Comparison of ENCODE assay signal across 8 mouse cellular contexts in the genomic region with DNA sequence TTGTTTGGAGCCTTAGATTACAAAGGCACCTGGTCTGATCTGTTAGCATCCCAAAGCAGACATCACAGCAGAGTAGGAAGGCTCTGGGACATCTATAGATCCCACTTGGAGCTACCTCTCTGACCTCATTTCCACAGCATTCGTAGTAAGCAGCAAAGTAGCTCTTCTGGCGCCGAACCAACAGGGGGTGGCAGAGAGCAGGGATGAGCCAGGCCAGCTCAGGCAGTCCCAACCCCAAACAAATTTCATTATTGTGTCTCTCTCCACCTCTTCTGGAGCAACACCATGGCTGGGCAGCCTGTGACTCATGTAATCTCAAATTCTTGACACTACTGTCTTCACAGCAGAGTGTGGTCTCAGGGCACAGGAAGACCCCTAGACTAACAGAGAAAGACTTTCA. TPM values are rescaled to one million over a fixed set of nuclear protein-coding genes. Genes with fewer than 3 reads are reported as not detected.
A peak's percentile ranks its signal among the peaks of the same experiment; 100 is the strongest.
DNase-seq lines count a peak whose midpoint lies in the region; ATAC-seq and TF ChIP-seq lines count a peak whose summit lies in the region.

No protein-coding gene starts in this region.

- WGBS in forebrain, embryonic 10.5 days, result 21% methylated on average over 3 of the region's 3 CpGs
- 10% methylated on average over 3 of the region's 3 CpGs for WGBS in forebrain, embryonic 12.5 days
- WGBS in hindbrain, embryonic 11.5 days, result 11% methylated on average over 3 of the region's 3 CpGs
- WGBS in midbrain, embryonic 12.5 days, result 16% methylated on average over 3 of the region's 3 CpGs
- WGBS in spleen, adult 2 months, result 8% methylated on average over 3 of the region's 3 CpGs

- no peak overlapping the region for H3K27ac ChIP-seq in forebrain, embryonic 10.5 days
- no peak overlapping the region for H3K27ac ChIP-seq in forebrain, embryonic 12.5 days
- H3K27ac ChIP-seq in hindbrain, embryonic 11.5 days (ENCODE audit: low read depth, low read length), result no peak overlapping the region
- no peak overlapping the region for H3K27ac ChIP-seq in left cerebral cortex, adult 2 months
- H3K27ac ChIP-seq in midbrain, embryonic 12.5 days (replicated peaks), result no peak overlapping the region
- H3K27ac ChIP-seq in spleen, adult 2 months (ENCODE audit: insufficient read depth, low read length), result no peak overlapping the region

- ATAC-seq in forebrain, embryonic 12.5 days (ENCODE audit: low FRiP score), result no peak
- ATAC-seq in hindbrain, embryonic 11.5 days (ENCODE audit: low FRiP score), result peak; percentile 54; the same call in 1 of the 2 replicates
- ATAC-seq in midbrain, embryonic 12.5 days (ENCODE audit: low FRiP score, low read depth), result peak; percentile 68

- H3K4me1 ChIP-seq in forebrain, embryonic 10.5 days, result peaks cover 17% of the 10 kb centered on the region
- peaks cover 3% of the 10 kb centered on the region; the same call in 1 of the 2 replicates for H3K4me1 ChIP-seq in forebrain, embryonic 12.5 days
- 0 out of 2 replicates have a peak, but pooled peaks cover 2% of the 10 kb centered on the region for H3K4me1 ChIP-seq in hindbrain, embryonic 11.5 days (replicated peaks; ENCODE audit: control insufficient read depth, insufficient read depth, low read length)
- peaks cover 2% of the 10 kb centered on the region; the same call in 1 of the 2 replicates for H3K4me1 ChIP-seq in midbrain, embryonic 12.5 days
- no peaks in the 10 kb centered on the region; the same call in 1 of the 2 replicates for H3K4me1 ChIP-seq in spleen, adult 2 months (ENCODE audit: control insufficient read depth, insufficient read depth, insufficient read length)

- H3K27me3 ChIP-seq in forebrain, embryonic 10.5 days (ENCODE audit: poor library complexity, severe bottlenecking), result peaks cover 88% of the 10 kb centered on the region
- peaks cover 58% of the 10 kb centered on the region for H3K27me3 ChIP-seq in forebrain, embryonic 12.5 days
- H3K27me3 ChIP-seq in hindbrain, embryonic 11.5 days (ENCODE audit: control insufficient read depth, insufficient read depth, low read length), result 0 out of 2 replicates have a peak, but pooled peaks cover 1% of the 10 kb centered on the region
- H3K27me3 ChIP-seq in midbrain, embryonic 12.5 days, result peaks cover 35% of the 10 kb centered on the region
- H3K27me3 ChIP-seq in spleen, adult 2 months (ENCODE audit: control insufficient read depth, insufficient read depth, low read length), result no peaks in the 10 kb centered on the region

- H3K9me3 ChIP-seq in forebrain, embryonic 10.5 days, result no peaks in the 10 kb centered on the region
- H3K9me3 ChIP-seq in forebrain, embryonic 12.5 days, result no peaks in the 10 kb centered on the region
- H3K9me3 ChIP-seq in hindbrain, embryonic 11.5 days (ENCODE audit: control insufficient read depth, low read length), result no peaks in the 10 kb centered on the region
- no peaks in the 10 kb centered on the region for H3K9me3 ChIP-seq in midbrain, embryonic 12.5 days

- no peak for TF ChIP-seq POLR2A in spleen, adult 2 months (IDR thresholded peaks at IDR 0.05; ENCODE audit: low read depth, low read length)

- peak; percentile 50 for DNase-seq in forebrain, embryonic 10.5 days (ENCODE audit: extremely low spot score, low spot score)
- DNase-seq in adrenal gland, adult 8-10 months, result peak; percentile 20
- peak; percentile 23 for DNase-seq in embryo, embryonic 11.5 days (ENCODE audit: low read depth, low spot score)
- peak; percentile 79 for DNase-seq in hindbrain, embryonic 11.5 days (ENCODE audit: low spot score)
- DNase-seq in left cerebral cortex, adult 2 months (ENCODE audit: extremely low spot score in 1 of 2, low spot score in 2 of 2), result peak; percentile 58 to 73
- DNase-seq in spleen, adult 2 months (ENCODE audit: low read depth in 1 of 2, low spot score in 2 of 2), result peak in 1 of 2 experiments; percentile 47

- H3K4me3 ChIP-seq in forebrain, embryonic 10.5 days, result no peak overlapping the region
- no peak overlapping the region for H3K4me3 ChIP-seq in forebrain, embryonic 12.5 days (replicated peaks)
- H3K4me3 ChIP-seq in hindbrain, embryonic 11.5 days (ENCODE audit: low read depth, low read length), result no peak overlapping the region
- H3K4me3 ChIP-seq in left cerebral cortex, adult 2 months, result no peak overlapping the region
- H3K4me3 ChIP-seq in midbrain, embryonic 12.5 days, result no peak overlapping the region
- no peak overlapping the region for H3K4me3 ChIP-seq in spleen, adult 2 months (ENCODE audit: extremely low read depth, insufficient read depth, insufficient read length)

- no peaks in the 10 kb centered on the region for H3K36me3 ChIP-seq in forebrain, embryonic 10.5 days (replicated peaks)
- no peaks in the 10 kb centered on the region for H3K36me3 ChIP-seq in forebrain, embryonic 12.5 days (replicated peaks)
- H3K36me3 ChIP-seq in hindbrain, embryonic 11.5 days (ENCODE audit: control insufficient read depth, insufficient read depth, low read length), result no peaks in the 10 kb centered on the region
- H3K36me3 ChIP-seq in midbrain, embryonic 12.5 days, result no peaks in the 10 kb centered on the region
- H3K36me3 ChIP-seq in spleen, adult 2 months (ENCODE audit: control insufficient read depth, insufficient read depth, low read length), result no peaks in the 10 kb centered on the region

- no peak overlapping the region for H3K9ac ChIP-seq in forebrain, embryonic 12.5 days
- no peak overlapping the region for H3K9ac ChIP-seq in hindbrain, embryonic 11.5 days (ENCODE audit: low read depth, low read length)
- no peak overlapping the region for H3K9ac ChIP-seq in midbrain, embryonic 12.5 days (replicated peaks)

- intact Hi-C loops in left cerebral cortex, adult 2 months (cut with DNase I), result loop anchor here (1.0 to 5.0 kb wide), 2 partner anchors 36 to 193 kb away; no protein-coding TSS in a partner anchor

- no peak overlapping the region for H3K4me2 ChIP-seq in forebrain, embryonic 12.5 days
- no peak overlapping the region for H3K4me2 ChIP-seq in hindbrain, embryonic 11.5 days (replicated peaks; ENCODE audit: low read depth, low read length)
- no peak overlapping the region for H3K4me2 ChIP-seq in midbrain, embryonic 12.5 days (replicated peaks)

- TF ChIP-seq CTCF in left cerebral cortex, adult 2 months (IDR thresholded peaks at IDR 0.05), result peak; percentile 77
- peak; percentile 72; the same call in 1 of the 2 replicates for TF ChIP-seq CTCF in spleen, adult 2 months (IDR thresholded peaks at IDR 0.05; ENCODE audit: extremely low read depth, insufficient read depth, insufficient read length, insufficient replicate concordance)

RNA-seq across cellular contexts. Expression of a gene that starts 19.8 kb away (rescaled TPM):
- polyA plus RNA-seq in forebrain, embryonic 10.5 days (2016; fragmentation: Nextera tagmentation; extraction: Ambion mirVana), result 4.5 and 6.1 TPM in 2 replicates
- polyA plus RNA-seq in forebrain, embryonic 12.5 days (2016; fragmentation: Nextera tagmentation; extraction: Ambion mirVana), result 8.1 and 10.9 TPM in 2 replicates
- total RNA-seq in adrenal gland, adult 8-10 months (2022), result 10 to 100 TPM in 2 of 4 experiments, 1 to 10 TPM in 2; 5.1 to 13.7 (median 9.1) TPM
- polyA plus RNA-seq in hindbrain, embryonic 11.5 days (2014; fragmentation: Nextera tagmentation; extraction: Ambion mirVana), result 22.6 and 36.1 TPM in 2 replicates
- 100 to 1,000 TPM; 102 to 119 TPM for total RNA-seq in left cerebral cortex, adult 2 months (2021)
- 23.0 and 24.5 TPM in 2 replicates for polyA plus RNA-seq in midbrain, embryonic 12.5 days (2016; fragmentation: Nextera tagmentation; extraction: Ambion mirVana)
- 3.3 and 3.5 TPM in 2 replicates for polyA plus RNA-seq in spleen, adult 2 months (2012; rRNA removed)

RNA-seq across cellular contexts. Expression of a gene that starts 47.0 kb away (rescaled TPM):
- 19.3 and 19.5 TPM in 2 replicates for polyA plus RNA-seq in forebrain, embryonic 10.5 days (2016; fragmentation: Nextera tagmentation; extraction: Ambion mirVana)
- 19.1 and 20.9 TPM in 2 replicates for polyA plus RNA-seq in forebrain, embryonic 12.5 days (2016; fragmentation: Nextera tagmentation; extraction: Ambion mirVana)
- 1 to 10 TPM in 3 of 4 experiments, under 1 TPM in 1; 0.17 to 1.5 (median 1.3) TPM for total RNA-seq in adrenal gland, adult 8-10 months (2022)
- 12.9 and 17.1 TPM in 2 replicates for polyA plus RNA-seq in hindbrain, embryonic 11.5 days (2014; fragmentation: Nextera tagmentation; extraction: Ambion mirVana)
- total RNA-seq in left cerebral cortex, adult 2 months (2021), result under 1 TPM; 0.09 to 0.23 TPM
- polyA plus RNA-seq in midbrain, embryonic 12.5 days (2016; fragmentation: Nextera tagmentation; extraction: Ambion mirVana), result 12.8 and 15.5 TPM in 2 replicates
- 5.4 and 7.9 TPM in 2 replicates for polyA plus RNA-seq in spleen, adult 2 months (2012; rRNA removed)
